Mouse (Mus musculus) forebrain, embryonic 15.5 days (tissue): ENCODE data around the gene Lyrm4. TPM values are rescaled to one million over a fixed set of nuclear protein-coding genes. Genes with fewer than 3 reads are reported as not detected.
A peak's percentile ranks its signal among the peaks of the same experiment; 100 is the strongest.

ENCODE experiments used
- ATAC-seq: fragments of 200-750 bp; cut with Nextera tagmentation; replicated peaks from 2 replicates; pipeline ENCODE4 v1.8.0; 2017; ENCODE audit warnings: mild to moderate bottlenecking, moderate TSS enrichment, moderate library complexity
- H3K27ac ChIP-seq: fragments of 300-500 bp; sonication (generic); replicated peaks from 2 replicates; pipeline ENCODE4 v1.5.1; 2015; ENCODE audit warnings: mild to moderate bottlenecking, inconsistent platforms
- H3K27me3 ChIP-seq: fragments of 300-500 bp; sonication (generic); 2 replicates; pipeline ENCODE4 v1.6.1; 2015; ENCODE audit warnings: inconsistent platforms
- H3K36me3 ChIP-seq: fragments of 300-500 bp; sonication (generic); 2 replicates; pipeline ENCODE4 v1.6.1; 2015; ENCODE audit warnings: mild to moderate bottlenecking, inconsistent platforms
- H3K4me1 ChIP-seq: fragments of 300-500 bp; sonication (generic); 2 replicates; pipeline ENCODE4 v1.6.1; 2015; ENCODE audit warnings: inconsistent platforms
- H3K4me2 ChIP-seq: fragments of 300-500 bp; sonication (generic); replicated peaks from 2 replicates; pipeline ENCODE4 v1.6.1; 2015; ENCODE audit warnings: mild to moderate bottlenecking, inconsistent platforms
- H3K4me3 ChIP-seq: fragments of 300-500 bp; sonication (generic); 2 replicates; pipeline ENCODE4 v1.5.1; 2015; ENCODE audit warnings: mild to moderate bottlenecking, inconsistent platforms
- H3K9ac ChIP-seq: fragments of 300-500 bp; sonication (generic); replicated peaks from 2 replicates; pipeline ENCODE4 v1.6.1; 2015; ENCODE audit warnings: mild to moderate bottlenecking, inconsistent platforms
- H3K9me3 ChIP-seq: fragments of 300-500 bp; sonication (generic); 2 replicates; pipeline ENCODE4 v1.6.1; 2016; ENCODE audit warnings: inconsistent platforms
- WGBS: fragments of 180-500 bp; shearing (Covaris S2); methylation state at CpG from one replicate; pipeline ENCODE4 v1.1.7; 2015; ENCODE audit warnings: mixed read lengths; 5-methylcytosine and 5-hydroxymethylcytosine counted together
- polyA plus RNA-seq: library from polyadenylated mRNA; unstranded; fragments of >200 nt; fragmentation: Nextera tagmentation; extraction: Ambion mirVana; gene quantifications from 2 replicates; pipeline ENCODE4 v1.2.1, GENCODE M21; 2015

Lyrm4 gene
- polyA plus RNA-seq, 1 experiment from 2014 or later, result 34.9 TPM

DNA sequence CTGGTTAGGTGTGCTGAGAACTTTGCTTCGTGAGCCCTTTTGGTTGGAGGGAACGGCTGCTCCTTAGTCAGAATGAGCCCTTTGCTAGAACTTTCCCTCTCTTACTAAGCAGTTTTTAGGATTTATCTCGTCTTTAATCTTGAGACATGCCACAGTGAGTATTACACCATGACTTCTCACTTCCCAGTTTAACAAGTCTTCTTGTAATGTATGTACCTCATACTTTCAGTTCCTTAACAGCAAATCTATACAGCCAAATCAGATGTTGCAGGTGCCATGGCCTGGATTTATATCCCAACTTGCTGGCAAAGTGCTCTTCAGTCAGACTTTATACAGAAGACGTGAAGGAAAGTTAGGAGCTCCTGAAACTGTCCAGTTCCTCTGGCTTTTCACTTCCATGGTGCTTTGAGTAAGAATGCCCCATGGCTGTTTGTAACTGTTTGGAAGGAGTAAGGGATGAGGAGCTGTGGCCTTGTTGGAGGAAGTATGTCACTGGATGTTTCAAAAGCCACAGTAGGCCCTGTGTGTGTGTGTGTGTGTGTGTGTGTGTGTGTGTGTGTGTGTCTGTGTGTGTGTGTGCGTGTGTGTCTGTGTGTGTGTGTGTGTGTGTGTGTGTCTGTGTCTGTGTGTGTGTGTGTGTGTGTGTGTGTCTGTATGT lies 14.8 kb upstream of the Lyrm4 start:
- ATAC-seq, result no peak
- WGBS, result 92% methylated on average over 4 of the region's 5 CpGs
- no peak overlapping the region for H3K4me3 ChIP-seq
- H3K36me3 ChIP-seq, result no peaks in the 10 kb centered on the region
- no peak overlapping the region for H3K27ac ChIP-seq
- H3K9me3 ChIP-seq, result no peaks in the 10 kb centered on the region
- no peak overlapping the region for H3K4me2 ChIP-seq
- H3K4me1 ChIP-seq, result peaks cover 6% of the 10 kb centered on the region
- no peaks in the 10 kb centered on the region for H3K27me3 ChIP-seq
- no peak overlapping the region for H3K9ac ChIP-seq

DNA sequence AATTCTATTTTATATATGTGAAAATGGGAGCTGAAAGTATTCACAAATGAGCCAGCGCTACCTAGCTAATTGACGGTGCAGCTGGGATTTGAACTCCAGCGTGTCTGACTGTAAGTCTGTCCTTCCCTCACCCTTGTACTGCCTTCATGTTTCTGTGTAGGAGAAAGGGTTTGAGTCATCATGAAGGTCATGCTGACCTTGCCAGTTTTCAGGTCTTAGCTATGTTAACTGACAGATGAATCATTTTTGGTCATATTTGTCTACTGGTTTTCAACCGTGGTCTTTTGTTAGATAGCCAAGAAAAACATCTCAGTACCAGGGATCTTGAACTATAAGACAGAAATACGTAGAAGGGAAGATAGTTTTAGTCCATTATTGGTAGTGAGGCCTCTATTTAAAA lies 14.1 kb upstream of the Lyrm4 start:
- Histone ChIP-seq H3K27ac (no peak overlapping the region), H3K36me3 (no peaks in the 10 kb centered on the region), H3K4me1 (peaks cover 6% of the 10 kb centered on the region), H3K4me3 (no peak overlapping the region), H3K9ac (no peak overlapping the region), H3K4me2 (no peak overlapping the region), H3K9me3 (no peaks in the 10 kb centered on the region), H3K27me3 (no peaks in the 10 kb centered on the region)
- 94% methylated on average over 5 of the region's 5 CpGs for WGBS
- ATAC-seq, result no peak

DNA sequence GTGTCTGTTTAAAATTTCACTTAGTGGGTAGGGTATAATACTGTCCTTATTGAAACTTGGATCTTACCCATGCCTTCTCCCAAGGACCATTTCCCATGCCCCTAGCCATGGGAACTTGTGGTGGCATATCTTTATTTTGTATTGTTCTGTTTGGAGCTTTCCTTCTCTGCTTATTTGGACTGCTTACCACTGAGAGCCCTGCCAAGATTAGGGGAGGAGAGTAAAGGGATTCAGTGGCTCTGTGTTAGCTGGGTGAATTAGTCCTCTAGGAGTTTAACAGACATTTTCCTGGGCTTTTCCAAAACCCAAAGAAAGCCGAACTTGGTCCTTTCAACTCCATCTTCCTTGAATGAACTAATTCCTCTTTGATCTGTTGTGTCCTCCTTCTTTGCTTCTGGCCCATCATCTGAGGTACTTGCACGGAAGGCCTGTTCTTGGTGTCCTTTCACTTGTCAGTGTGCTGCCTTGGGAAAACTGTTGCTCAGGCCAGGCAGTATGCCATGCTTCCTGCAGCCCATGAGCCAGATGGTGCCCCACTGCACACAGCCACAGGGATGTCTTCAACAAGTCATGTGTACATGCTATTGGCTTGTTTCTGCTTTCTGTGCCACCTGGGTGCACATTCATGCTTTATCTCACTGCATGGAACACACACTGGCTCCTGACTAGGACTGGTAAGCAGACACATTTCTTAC lies 12.2 kb upstream of the Lyrm4 start:
- H3K9me3 ChIP-seq, result no peaks in the 10 kb centered on the region
- H3K4me2 ChIP-seq, result no peak overlapping the region
- ATAC-seq, result peak; percentile 55; the same call in 1 of the 2 replicates
- H3K36me3 ChIP-seq, result no peaks in the 10 kb centered on the region
- WGBS, result 40% methylated on average over 2 of the region's 2 CpGs
- no peaks in the 10 kb centered on the region for H3K27me3 ChIP-seq
- no peak overlapping the region for H3K9ac ChIP-seq
- no peak overlapping the region for H3K27ac ChIP-seq
- H3K4me3 ChIP-seq, result no peak overlapping the region
- H3K4me1 ChIP-seq, result peaks cover 6% of the 10 kb centered on the region

DNA sequence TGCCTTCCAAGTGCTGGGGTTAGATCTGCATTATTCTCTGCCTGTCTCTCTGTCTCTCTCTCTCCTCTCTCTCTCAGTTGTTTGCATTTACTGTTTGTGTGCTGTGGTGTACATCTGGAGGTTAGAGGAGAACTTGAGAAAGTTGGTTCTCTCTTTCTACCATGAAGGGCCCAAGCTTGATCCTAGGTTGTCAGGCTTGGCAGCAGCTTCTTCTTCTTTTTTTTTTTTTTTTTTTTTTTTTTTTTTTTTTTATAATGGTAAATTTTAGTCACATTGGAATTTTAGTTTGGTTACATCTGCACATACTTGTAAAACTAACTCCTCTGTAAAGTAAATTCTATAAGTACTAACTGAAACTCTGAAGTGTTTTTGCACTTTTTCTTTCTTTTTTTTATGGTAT lies 3.3 kb upstream of the Lyrm4 start:
- Histone ChIP-seq H3K27ac (no peak overlapping the region), H3K36me3 (no peaks in the 10 kb centered on the region), H3K9ac (no peak overlapping the region), H3K4me1 (peaks cover 21% of the 10 kb centered on the region), H3K4me3 (no peak overlapping the region), H3K27me3 (no peaks in the 10 kb centered on the region), H3K4me2 (no peak overlapping the region), H3K9me3 (no peaks in the 10 kb centered on the region)
- no peak for ATAC-seq

DNA sequence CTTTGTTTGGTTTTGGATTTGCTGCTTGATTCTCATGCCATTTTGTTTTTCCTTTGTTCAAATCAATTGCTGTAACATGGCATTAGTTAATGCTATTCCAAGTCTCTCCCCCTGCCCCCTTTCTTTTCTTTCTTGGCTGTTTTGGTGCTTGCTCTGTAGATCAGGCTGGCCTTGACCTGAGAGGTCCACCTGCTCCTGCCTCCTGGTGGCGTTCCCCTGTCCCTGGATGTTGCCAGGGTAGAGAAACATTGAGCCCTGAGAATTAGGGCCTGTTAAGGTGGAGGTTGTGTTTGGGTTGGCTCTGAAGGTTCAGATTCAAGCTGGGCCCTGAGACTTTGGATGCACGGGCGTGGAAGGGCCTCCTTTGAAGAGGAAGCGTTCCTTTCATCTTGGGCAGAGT lies 2.4 kb upstream of the Lyrm4 start:
- no peak for ATAC-seq
- Histone ChIP-seq H3K27me3 (no peaks in the 10 kb centered on the region), H3K9ac (no peak overlapping the region), H3K27ac (no peak overlapping the region), H3K4me2 (no peak overlapping the region), H3K4me1 (peaks cover 21% of the 10 kb centered on the region), H3K4me3 (no peak overlapping the region), H3K9me3 (no peaks in the 10 kb centered on the region), H3K36me3 (no peaks in the 10 kb centered on the region)
- WGBS, result 78% methylated on average over 4 of the region's 4 CpGs

DNA sequence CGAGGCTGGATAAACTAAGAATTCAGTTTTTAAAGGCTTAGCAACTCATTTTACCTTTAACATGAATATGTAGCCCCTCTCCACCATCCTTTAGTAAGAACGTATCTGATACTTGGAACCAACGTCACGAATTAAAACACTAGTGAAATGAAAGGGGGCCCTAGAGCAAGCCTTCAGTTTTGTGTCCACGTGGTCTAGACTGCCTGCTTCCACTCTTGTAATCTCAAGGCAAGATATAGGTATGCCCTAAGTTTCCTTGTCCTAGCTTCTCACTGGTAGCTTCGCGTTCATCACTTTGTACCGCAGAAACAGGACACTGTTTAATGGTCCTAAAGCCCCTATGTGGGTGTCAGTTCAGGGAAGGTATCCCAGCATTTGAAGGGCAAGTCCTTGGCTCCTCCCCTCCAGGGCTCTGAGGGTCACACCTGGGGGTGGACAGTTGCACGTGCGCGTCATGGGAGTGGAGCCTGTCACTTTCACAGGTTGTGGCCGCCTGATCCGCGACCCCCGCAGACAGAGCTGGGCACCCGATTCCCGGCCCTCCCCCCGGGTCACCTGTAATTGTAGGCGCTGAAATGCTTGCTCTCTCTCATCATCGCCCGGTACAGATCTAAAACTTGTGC lies 695 bp downstream of the Lyrm4 start:
- peak overlapping the region; percentile 72 for H3K4me3 ChIP-seq
- no peaks in the 10 kb centered on the region for H3K27me3 ChIP-seq
- H3K4me2 ChIP-seq, result peak overlapping the region; percentile 79
- H3K27ac ChIP-seq, result 0 out of 2 replicates have a peak overlapping the region, but pooled peaks have one; percentile 17
- H3K9ac ChIP-seq, result peak overlapping the region; percentile 62
- no peaks in the 10 kb centered on the region for H3K36me3 ChIP-seq
- WGBS, result 7% methylated on average over 21 of the region's 21 CpGs
- peaks cover 21% of the 10 kb centered on the region for H3K4me1 ChIP-seq
- no peaks in the 10 kb centered on the region for H3K9me3 ChIP-seq
- peak; percentile 9 for ATAC-seq

DNA sequence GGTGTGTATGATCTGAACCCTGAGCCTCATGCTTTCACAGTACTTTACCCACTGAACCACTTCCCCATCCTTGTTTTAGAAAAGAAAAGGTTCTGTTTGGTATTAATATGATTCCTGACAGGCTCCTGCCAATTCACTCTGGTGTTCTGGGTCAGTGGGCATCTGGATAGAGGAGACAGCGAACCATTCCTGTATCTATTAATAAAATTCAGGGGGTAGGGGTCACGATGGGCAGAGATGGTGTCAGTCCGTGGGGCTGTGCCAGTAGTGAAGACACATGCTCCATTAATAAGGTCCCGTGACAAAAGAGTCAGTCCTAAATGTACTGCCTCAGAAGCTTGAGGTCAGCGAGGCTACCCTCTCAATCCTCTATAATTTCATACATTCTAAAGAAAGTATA lies 4.1 kb downstream of the Lyrm4 start:
- no peaks in the 10 kb centered on the region for H3K27me3 ChIP-seq
- WGBS, result 87% methylated on average over 5 of the region's 5 CpGs
- no peak overlapping the region for H3K4me2 ChIP-seq
- H3K27ac ChIP-seq, result no peak overlapping the region
- H3K9me3 ChIP-seq, result no peaks in the 10 kb centered on the region
- no peaks in the 10 kb centered on the region for H3K36me3 ChIP-seq
- H3K9ac ChIP-seq, result no peak overlapping the region
- ATAC-seq, result no peak
- H3K4me1 ChIP-seq, result peaks cover 12% of the 10 kb centered on the region
- H3K4me3 ChIP-seq, result no peak overlapping the region

DNA sequence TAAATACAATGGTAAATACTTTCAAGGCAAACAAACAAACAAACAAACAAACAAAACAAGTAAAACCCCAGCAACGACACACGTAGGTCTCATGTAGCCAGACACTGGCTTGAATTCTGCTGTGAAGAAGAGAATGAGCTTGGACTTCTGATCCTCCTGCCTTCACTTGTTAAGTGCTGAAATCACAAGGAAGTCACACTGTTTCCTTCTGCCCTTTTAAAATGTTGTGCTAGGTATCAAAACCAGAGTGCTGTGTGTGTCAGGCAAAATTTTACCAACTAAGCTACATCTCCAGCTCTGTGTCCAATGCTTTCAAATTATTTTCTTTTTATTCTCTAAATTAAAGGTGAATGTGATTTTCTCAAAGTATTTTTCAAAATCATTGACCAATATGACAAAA lies 6.0 kb downstream of the Lyrm4 start:
- H3K9me3 ChIP-seq, result no peaks in the 10 kb centered on the region
- no peak overlapping the region for H3K27ac ChIP-seq
- WGBS, result 92% methylated on average over 2 of the region's 2 CpGs
- no peak overlapping the region for H3K4me3 ChIP-seq
- no peaks in the 10 kb centered on the region for H3K36me3 ChIP-seq
- no peak overlapping the region for H3K9ac ChIP-seq
- peaks cover 5% of the 10 kb centered on the region for H3K4me1 ChIP-seq
- H3K27me3 ChIP-seq, result no peaks in the 10 kb centered on the region
- ATAC-seq, result no peak
- H3K4me2 ChIP-seq, result no peak overlapping the region

DNA sequence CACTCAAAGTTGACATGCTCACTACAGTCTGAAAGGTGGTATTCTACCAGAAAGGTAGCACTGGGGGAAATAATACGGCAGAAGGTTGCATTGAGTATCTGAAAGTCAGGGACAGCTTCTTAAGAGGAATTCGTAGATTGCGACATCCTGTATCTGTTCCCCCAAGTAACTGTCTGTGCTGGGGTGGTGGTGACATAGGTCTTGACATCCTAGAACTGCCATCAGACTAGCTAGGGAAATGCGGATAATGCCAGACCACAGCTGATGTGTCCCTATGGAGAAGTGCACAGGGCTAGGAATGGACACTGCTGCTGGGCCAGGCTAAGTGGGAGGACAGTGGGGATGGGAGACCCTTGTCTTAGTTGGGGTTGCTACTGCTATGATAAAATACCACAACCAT lies 8.8 kb downstream of the Lyrm4 start:
- 97% methylated on average over 4 of the region's 4 CpGs for WGBS
- no peak overlapping the region for H3K9ac ChIP-seq
- H3K27ac ChIP-seq, result no peak overlapping the region
- no peak for ATAC-seq
- H3K4me1 ChIP-seq, result no peaks in the 10 kb centered on the region
- no peaks in the 10 kb centered on the region for H3K27me3 ChIP-seq
- H3K9me3 ChIP-seq, result no peaks in the 10 kb centered on the region
- no peak overlapping the region for H3K4me2 ChIP-seq
- H3K36me3 ChIP-seq, result no peaks in the 10 kb centered on the region
- no peak overlapping the region for H3K4me3 ChIP-seq

DNA sequence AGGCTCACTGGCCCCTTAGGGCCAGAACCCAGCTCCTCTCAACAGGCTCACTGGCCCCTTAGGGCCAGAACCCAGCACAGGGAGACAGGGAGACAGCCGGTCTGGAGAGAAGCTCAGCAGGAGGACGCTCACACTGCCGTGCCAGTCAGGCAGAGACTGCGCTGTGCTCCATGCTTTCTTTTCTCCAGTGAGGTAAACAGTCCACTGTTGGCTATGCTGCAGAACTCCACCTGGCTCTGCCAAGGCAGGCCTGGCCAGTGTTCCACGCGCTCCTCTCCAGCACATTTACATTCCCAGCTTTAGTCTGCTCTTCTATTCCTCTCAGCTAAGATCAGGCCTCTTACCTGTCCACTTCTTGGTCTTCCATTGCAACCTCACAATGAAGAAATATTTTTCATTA lies 11.7 kb downstream of the Lyrm4 start:
- no peaks in the 10 kb centered on the region for H3K36me3 ChIP-seq
- no peak overlapping the region for H3K4me2 ChIP-seq
- H3K4me1 ChIP-seq, result no peaks in the 10 kb centered on the region
- H3K27me3 ChIP-seq, result no peaks in the 10 kb centered on the region
- H3K27ac ChIP-seq, result no peak overlapping the region
- no peak overlapping the region for H3K9ac ChIP-seq
- no peaks in the 10 kb centered on the region for H3K9me3 ChIP-seq
- 83% methylated on average over 6 of the region's 6 CpGs for WGBS
- no peak for ATAC-seq
- no peak overlapping the region for H3K4me3 ChIP-seq

DNA sequence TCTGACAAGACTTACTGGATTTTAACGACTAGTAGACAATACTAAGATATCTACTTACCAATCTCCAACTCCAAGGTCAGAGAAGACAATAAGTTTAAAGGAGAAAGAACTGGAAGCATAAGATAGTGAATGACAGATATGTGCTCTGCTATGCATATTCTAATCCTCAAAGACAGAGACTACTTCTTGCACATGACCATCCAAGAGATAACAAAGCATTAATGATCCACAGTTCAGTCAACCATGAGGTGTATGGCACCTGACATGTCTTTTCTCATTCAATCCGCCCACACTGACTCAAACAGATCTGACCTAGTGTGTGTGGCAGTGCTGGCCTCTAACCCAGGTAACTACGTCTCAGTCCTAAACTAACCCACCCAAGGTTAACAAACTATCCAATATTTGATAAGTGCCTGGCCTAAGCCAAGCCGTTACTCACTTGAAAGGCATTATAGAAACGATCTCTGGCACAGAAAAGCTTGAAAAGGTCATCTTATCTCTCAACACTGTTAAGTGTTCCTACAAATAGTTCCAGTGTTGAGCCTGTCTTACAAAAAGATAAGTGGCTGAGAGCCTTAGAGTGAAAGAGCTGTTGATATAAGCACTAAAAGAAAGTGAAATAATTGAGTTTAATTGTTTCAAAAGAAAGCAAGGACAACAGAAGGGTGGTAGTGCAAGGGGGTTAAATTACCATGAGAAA lies 20.5 kb downstream of the Lyrm4 start:
- no peaks in the 10 kb centered on the region for H3K4me1 ChIP-seq
- H3K36me3 ChIP-seq, result no peaks in the 10 kb centered on the region; the same call in 1 of the 2 replicates
- ATAC-seq, result no peak
- H3K27ac ChIP-seq, result no peak overlapping the region
- WGBS, result 85% methylated on average over 5 of the region's 5 CpGs
- no peaks in the 10 kb centered on the region for H3K27me3 ChIP-seq
- H3K9ac ChIP-seq, result no peak overlapping the region
- no peaks in the 10 kb centered on the region for H3K9me3 ChIP-seq
- H3K4me3 ChIP-seq, result no peak overlapping the region
- no peak overlapping the region for H3K4me2 ChIP-seq

DNA sequence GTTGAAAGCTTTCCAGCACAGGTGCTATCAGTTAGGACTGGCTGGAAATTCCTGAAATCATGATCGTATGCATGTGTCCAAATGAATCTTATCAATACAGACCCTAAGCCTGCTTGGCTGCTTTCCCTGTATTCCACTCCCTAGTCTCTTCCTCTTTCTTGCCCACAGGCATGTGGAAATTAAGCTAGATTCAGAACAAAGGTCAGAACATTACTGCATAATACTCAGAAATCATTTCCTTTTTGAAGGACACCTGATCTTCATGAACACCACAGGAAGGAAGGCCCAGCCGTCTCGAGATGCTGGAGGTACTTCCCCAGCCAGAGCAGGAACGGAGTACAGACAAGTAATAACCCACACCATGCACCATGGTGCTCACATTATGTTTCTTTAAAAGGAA lies 29.2 kb downstream of the Lyrm4 start:
- no peak for ATAC-seq
- H3K9me3 ChIP-seq, result no peaks in the 10 kb centered on the region

More for the DNA sequence above, 29.2 kb downstream of the Lyrm4 start:
- WGBS, result 88% methylated on average over 4 of the region's 4 CpGs
- Histone ChIP-seq H3K27me3 (no peaks in the 10 kb centered on the region), H3K4me3 (no peak overlapping the region), H3K9ac (no peak overlapping the region), H3K4me2 (no peak overlapping the region), H3K27ac (no peak overlapping the region), H3K4me1 (no peaks in the 10 kb centered on the region), H3K36me3 (peaks cover 11% of the 10 kb centered on the region; the same call in 1 of the 2 replicates)
